Mouse (Mus musculus) right cerebral cortex, postnatal 36 days (tissue): ENCODE results near the gene Med4.
A peak's percentile ranks its signal among the peaks of the same experiment; 100 is the strongest.

Experiments used
- DNase-seq, 2 experiments: peaks; one replicate each; pipeline ENCODE4 v3.0.0; 2022; ENCODE audit warnings: low spot score in 2 of 2, mixed read lengths in 1 of 2

Med4 gene

DNA sequence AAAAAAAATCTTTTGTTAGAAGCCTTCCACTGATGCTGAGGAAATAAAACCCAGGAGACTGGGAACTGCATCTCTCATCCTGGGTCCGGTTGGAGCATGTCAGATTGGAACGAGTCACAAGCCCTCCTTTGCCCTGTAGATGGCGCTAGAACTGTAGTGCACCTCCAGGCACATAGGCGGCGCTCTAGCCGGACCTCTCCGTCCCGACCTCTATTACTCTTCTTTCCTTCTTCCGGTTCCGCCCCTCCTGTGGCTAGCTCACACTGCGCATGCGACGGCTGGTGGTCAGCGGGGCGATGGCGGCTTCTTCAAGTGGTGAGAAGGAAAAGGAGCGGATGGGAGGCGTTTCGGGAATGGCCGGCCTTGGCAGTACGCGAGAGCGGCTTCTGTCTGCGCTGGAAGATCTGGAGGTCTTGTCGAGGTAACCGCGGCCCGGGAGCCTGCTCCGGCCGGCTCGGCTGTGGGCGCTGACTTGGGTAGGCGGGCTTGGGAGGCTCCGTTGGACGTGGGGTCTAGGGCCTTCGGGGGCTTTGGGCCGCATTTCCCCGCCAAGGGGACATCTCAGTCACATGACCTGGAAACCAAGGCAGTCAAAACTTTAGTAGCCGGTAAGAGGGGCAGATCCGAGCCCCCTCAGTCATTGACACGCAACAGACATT lies at the start of gene Med4:
Gene Med4, plus strand, starts transcription at position 261 of the 659 bp plus-strand sequence.
- DNase-seq: peak; percentile 90 to 91

DNA sequence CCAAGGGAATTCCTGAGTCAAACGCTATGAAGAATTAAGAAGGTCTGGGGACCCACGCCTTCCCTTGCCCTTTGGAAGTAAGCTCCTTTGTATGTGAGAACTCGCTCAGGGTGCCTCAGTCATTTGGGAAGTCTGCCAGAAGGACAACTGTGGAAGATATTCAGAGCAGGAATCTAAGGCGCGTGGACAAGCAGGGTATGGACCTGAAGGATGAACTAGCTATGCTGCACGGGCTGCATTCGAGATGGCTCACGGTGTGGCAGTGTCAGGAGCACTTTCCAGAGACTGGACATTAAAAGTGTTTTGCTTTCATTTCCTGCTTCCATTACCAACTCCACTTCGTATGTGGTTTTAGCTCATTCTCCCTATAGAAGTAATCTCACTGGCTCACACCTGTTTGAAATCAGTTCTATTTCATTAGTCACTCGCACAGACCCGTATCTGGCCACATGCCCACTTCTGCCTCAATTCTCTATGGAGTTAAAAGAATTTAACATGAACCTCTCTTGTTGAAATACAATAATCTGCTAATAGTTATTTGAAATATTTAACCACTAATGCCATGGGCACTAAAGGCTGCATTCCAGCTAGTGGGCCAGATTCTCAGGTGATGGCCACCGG lies 49.2 kb upstream of the Med4 start:
- DNase-seq: no peak

DNA sequence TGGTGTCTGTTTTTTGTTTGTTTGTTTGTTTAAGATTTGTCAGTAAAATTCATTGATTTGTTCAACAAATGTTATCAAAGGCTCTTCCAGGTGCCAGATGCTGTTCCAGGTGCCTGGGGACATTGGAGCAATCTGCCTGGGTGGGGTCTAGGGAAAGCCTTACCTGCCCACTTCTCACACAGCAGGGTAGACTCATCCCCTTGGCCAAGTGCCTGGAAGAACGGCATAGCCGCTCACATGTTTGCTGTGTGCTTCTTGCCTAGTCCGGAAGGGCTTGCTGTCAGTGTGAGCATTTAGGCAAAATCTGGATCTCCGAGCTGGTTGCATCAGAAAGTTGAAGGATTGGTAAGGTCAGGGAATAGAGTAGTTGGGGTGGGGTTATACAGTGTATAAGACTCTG lies 47.6 kb upstream of the Med4 start:
- DNase-seq: no peak

GRCm38 (mm10) chr14:73467697-73468096 lies 42.1 kb upstream of the Med4 start:
- no peak for DNase-seq

- DNase-seq: peak; percentile 63 to 80
These were observed 40.3 kb upstream of the Med4 start for GRCm38 (mm10) chr14:73469506-73469905.

- DNase-seq: peak in 1 of 2 experiments; percentile 26
These were observed 39.2 kb upstream of the Med4 start for GRCm38 (mm10) chr14:73470593-73470992.

DNA sequence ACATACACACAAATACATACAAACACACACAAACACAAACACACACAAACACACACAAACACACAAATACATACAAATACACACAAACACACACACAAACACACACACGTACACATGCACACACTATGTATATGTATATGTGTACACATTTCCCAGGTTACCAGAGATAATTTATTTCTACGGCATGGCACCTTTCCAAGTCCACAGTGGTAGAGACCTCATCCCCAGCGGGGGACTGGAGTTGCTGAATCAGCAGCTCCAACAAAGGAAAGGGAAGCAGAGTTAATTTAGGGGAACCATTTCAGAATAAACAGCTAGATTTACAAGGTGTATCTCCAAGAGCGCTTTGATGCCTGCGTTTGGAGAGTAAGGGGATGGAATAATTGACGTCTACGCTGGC lies 37.6 kb upstream of the Med4 start:
- no peak for DNase-seq

DNA sequence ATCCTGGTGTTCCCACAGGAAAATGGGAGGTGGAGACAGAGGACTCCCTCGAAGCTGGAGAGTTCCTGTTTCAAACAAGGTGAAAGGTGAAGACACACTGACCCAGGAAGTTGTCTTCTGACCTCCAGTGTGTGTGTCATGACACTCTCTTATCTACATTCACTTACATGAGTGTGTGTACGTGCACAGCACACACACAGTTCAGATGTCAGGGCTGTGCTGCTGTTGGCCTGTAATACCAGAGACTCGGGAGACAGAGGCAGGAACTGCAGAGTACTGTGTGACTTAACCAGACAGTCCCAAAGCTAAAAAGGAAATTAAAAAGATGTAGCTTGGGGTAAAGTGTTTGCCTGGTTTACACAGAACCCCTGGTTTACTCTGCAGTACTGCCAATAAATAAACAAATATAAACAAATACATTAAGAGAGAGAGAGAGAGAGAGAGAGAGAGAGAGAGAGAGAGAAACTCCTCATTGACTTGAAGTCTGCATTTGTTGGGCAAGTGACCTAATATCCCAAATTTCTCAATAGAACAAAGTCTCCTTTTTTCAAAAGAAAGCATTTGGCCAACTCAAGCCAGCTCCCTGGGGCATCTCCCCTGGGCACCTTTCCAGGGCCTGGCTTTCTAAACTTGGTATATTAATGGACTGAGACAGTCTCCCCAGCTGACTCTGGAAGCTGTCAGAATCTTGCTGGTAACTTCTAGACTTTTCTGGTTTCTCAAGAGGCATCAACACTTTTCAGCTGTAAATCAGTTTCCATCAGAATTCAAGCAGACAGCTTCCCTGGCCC lies 36.0 kb upstream of the Med4 start:
- DNase-seq: no peak

GRCm38 (mm10) chr14:73474636-73475093 lies 35.2 kb upstream of the Med4 start:
- DNase-seq: peak in 1 of 2 experiments; percentile 20

DNA sequence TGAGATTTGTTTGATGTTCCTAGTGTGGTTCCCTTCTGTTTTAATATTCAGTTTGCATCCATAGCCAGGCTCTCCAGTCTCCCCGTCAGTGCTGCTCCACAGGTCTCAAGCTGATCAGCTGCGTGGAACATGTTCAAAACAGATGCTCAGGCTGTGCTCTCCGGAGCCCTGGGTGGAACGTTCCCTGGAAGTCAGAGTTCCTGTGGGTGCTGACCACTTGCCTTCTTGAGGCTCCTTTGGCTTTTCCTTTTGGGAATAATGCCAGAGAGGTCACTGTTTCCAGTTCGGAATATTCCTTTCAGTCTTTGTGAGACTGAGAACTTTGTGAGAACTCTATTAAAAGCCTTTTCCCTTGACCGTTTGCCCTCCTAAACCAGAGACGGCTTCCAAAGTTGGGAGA lies 34.3 kb upstream of the Med4 start:
- DNase-seq: no peak

DNA sequence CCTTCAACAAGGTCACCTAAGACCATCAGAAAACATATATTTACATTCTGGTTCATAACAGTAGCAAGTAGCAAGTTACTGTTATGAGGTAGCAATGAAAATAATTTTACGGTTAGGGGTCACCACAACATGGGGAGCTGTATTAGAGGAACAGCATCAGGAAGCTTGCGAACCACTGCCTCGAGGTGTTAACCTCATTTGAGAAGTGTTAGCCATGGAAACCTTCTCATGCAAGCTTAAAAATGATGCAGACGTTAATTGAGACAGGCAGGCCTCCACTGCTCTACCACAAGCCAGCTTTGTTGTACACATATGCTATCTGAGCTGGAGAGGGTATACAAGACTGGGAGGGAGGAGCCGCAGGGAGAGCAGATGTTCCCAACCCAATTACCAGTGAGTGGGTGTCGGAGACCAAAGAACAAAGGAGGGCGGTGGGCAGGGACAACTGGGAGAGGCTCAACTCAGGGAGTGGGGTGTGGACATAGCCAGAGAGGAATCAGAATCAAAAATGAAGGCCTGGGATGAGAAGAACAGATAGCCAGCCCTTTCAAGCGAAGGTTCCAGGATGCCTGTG lies 33.4 kb upstream of the Med4 start:
- peak in 1 of 2 experiments; percentile 16 for DNase-seq

DNA sequence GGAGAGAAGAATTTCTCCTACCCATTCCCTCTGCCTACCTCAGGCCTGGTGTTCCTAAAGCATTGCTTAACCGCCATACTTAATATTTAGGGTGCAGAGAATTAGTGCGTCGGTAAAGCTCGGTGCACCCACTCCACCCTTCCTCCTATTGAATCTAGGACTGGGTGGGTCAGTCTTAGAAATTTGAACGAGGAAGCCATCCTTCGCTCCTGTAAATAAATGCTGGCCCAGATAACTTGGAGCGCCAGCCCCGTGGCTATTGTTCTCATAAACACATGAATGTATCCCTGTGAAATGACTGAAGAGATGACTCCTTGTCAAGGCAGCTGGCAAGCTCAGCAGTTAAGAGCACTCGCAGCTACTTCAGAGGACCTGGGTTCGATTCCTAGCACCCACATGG lies 32.7 kb upstream of the Med4 start:
- no peak for DNase-seq

DNA sequence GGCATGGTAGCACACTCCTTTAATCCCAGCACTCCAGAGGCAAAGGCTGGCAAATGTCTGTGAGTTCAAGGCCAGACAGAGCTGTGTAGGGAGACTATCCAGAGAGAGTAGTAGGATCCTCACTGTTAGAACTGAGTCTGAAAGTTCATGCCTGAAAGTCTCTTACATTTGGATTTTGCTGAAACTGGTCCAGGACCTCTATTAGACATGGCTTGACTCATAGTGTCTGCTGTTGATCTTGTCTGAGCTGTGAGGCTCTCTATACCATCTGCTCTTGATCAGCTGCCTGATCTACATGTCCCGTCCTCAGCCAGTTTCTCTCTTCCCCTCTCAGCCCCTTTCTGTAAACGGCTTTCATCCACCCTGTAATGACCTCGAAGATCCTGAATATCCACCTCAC lies 31.5 kb upstream of the Med4 start:
- no peak for DNase-seq

DNA sequence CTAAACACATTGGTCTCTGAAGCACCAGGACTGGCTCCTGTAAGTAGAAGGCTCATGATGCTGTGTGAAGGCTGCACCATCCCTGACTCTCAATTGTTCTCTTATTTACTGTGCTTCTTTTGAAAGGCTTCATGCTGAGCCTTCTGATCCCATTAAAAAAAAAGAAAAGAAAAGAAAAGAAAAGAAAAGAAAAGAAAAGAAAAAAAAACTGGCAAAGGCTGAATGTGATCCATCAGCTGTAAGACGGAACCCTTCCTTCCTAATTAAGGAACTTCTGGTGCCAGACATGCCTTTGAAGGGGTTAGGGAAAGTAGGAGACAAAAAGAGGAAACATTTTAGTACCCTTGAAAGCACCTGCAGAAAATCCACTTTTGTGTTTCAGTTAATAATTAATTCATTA lies 30.1 kb upstream of the Med4 start:
- no peak for DNase-seq

GRCm38 (mm10) chr14:73483516-73484229 lies 26.2 kb upstream of the Med4 start:
- DNase-seq: no peak

DNA sequence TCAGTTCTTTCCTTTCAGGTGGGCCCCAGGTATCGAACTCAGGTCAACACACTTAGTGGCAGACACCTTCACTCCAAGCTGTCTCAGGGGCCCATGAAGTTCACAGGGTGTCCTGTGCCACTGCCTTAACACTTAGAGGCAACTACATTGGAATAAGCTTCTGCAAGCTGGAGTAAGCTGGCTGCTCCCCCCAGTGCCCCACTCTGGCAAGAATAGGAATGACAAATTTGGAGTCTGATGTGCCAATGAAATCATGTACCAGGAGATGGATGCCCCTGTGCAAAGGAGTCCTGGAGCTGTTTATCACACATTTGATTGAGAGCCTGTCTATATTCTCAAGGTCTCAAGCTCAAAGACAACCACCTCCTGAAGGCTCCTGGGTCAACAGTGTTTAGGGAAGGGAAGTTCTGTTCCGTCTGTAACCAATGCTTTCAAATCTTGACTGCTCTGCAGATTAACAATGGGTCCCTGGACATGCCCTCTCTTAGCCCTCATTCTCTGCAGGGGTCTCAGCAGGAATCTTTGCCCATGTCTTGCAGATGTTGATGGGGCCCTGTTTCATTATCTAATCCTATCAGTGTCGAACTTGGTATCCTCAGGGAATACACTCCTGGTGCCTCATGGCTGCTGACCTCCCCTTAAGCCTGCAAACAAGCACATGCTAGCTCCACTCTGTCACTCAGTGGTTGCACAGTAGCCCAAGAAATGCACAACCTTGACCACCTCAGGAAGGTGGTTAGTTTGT lies 25.3 kb upstream of the Med4 start:
- no peak for DNase-seq

DNA sequence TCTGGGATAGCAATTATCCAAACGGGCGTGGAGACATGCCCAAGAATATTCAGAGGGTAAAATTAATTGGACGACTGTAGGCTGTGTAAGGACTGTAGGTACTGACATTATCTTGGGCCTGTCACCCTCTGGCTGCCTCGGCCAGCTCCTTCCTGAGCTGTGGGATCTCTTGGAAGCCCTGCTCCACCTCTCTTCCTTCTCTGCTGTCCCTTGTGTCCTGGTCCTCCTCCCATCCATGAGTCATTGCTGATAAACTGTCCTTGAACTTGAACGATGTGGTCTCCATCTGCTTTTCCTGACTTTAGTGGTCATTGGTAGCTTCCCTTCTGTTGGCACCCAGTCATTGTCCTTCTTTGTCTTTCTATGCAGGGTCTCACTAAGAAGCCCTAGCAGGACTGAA lies 23.2 kb upstream of the Med4 start:
- no peak for DNase-seq

GRCm38 (mm10) chr14:73493356-73493755 lies 16.5 kb upstream of the Med4 start:
- no peak for DNase-seq

DNA sequence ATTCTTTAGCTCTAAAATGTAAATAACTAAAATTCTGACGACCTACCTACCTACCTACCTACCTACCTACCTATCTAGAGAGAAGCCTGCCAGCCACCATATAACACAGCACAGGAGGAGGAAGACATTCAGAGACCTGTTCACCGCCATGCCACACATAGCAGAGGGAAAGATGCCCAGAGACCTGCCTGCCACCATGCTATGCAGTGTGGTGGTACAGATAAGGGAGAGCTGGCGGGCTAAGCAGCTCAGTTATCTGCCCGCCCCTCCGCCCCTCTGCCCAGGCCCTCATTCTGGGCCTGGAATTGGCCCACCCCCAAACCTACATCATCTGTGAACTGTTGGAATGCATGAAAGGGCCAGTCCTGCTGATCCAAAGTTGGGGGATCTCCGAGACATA lies 15.7 kb upstream of the Med4 start:
- DNase-seq: no peak

DNA sequence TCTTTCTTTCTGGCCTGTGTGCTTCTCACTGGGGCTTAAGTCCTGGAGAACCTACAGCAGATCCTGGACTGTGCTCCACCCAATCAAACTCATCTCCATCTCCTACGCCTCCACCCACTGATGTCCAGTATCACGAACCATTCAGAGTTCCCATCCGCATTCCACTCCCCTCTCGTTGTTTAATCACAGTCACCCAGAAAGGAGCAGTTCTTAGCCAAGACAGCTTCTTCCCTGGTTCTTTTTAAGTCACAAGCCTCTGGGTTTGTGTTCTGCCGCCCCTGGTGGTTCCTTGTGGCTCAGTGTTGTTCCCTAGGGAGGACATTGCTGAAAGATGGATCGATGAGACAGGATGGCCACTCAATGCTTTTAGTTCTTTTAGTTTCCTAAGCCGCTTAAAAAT lies 14.1 kb upstream of the Med4 start:
- no peak for DNase-seq

DNA sequence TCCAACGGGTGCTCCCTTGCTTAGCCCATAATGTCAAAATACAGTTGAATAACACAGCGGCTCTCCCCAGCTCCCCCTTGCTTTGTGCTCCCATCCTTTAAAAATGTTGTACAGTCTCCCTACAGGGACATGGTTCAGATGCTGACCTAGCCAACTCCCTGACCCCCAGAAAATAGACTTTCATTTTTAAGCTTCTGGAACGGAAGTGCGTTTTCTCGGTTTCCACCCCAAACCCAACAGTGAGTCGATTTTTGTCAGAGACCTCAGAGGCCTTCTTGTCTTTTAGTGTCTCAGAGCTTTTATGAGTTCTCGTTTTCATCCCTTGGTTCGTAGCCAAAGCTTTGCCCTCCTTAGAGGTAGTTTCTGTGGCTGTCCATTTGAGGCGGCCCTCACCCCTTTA lies 8.5 kb upstream of the Med4 start:
- DNase-seq: no peak
